Mouse (Mus musculus): ENCODE measurements around the gene Tmem136.

- TF ChIP-seq CTCF (IDR thresholded peaks at IDR 0.05; ENCODE audit: low read depth, low read length) (no peak), POLR2A (IDR thresholded peaks at IDR 0.05; ENCODE audit: extremely low read depth, insufficient read depth, low read length) (no peak)
Observed at GRCm38 (mm10) chr9:43094828-43095227, 21.5 kb downstream of the Tmem136 start.

Measured in liver, adult 2 months (tissue).